Mouse (Mus musculus) megakaryocyte, embryonic 14.5 days (primary cell): Measurements from ENCODE around the gene Ssrp1.

ENCODE experiments used
- FLI1 ChIP-seq: IDR thresholded peaks from 2 replicates; pipeline ENCODE4 v1.6.1; 2012; ENCODE audit warnings: low read length, inconsistent platforms, mixed read lengths
- GATA1 ChIP-seq: IDR thresholded peaks from 3 replicates; pipeline ENCODE4 v1.6.1; 2012; ENCODE audit warnings: mixed read lengths, low read length, inconsistent platforms, borderline replicate concordance

DNA sequence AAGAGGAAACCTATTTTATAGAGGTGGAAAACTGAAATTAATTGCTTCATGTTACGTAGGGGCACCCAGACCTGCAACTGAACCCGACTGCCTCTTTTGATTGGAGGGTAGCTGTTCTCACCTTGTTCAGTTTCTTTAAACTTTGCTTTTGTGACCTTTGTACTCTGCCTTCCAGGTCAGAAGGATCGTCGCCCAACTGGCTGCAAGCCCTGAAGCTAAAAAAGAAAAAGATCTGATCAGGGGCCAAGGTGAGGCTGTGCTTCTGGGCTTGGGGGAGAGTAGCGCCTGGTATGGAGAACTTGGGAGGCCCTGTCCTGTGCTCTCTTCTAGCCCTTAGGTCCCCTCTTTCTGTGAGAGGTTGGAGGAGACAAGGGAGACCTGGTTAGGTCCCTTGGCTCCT, 34.9 kb downstream of the Ssrp1 start:
- TF ChIP-seq GATA1 (no peak), FLI1 (no peak)
